Mouse (Mus musculus) midbrain, embryonic 11.5 days (tissue): ENCODE measurements around the gene Rpl39. TPM values are rescaled to one million over a fixed set of nuclear protein-coding genes. Genes with fewer than 3 reads are reported as not detected.
A peak's percentile ranks its signal among the peaks of the same experiment; 100 is the strongest.

Experiments
- ATAC-seq: fragments of 200-750 bp; cut with Nextera tagmentation; 2 replicates; pipeline ENCODE4 v1.8.0; 2017; ENCODE audit warnings: moderate TSS enrichment, moderate library complexity; ENCODE audit not compliant: low FRiP score
- DNase-seq: peaks from one replicate; pipeline ENCODE4 v3.0.0; 2015; ENCODE audit warnings: low spot score; ENCODE audit errors: missing footprints
- H3K27ac ChIP-seq: fragments of 300-500 bp; sonication (generic); 2 replicates; pipeline ENCODE4 v1.5.1; 2014; ENCODE audit warnings: low read depth, low read length
- H3K27me3 ChIP-seq: fragments of 300-500 bp; sonication (generic); 2 replicates; pipeline ENCODE4 v1.6.1; 2014; ENCODE audit warnings: mild to moderate bottlenecking, low read length, moderate library complexity, mixed read lengths; ENCODE audit not compliant: control insufficient read depth, insufficient read depth
- H3K36me3 ChIP-seq: fragments of 300-500 bp; sonication (generic); 2 replicates; pipeline ENCODE4 v1.6.1; 2014; ENCODE audit warnings: mild to moderate bottlenecking, low read length, moderate library complexity, mixed read lengths; ENCODE audit not compliant: control insufficient read depth, insufficient read depth
- H3K4me1 ChIP-seq: fragments of 300-500 bp; sonication (generic); 2 replicates; pipeline ENCODE4 v1.6.1; 2014; ENCODE audit warnings: low read length; ENCODE audit not compliant: control insufficient read depth, insufficient read depth
- H3K4me2 ChIP-seq: fragments of 300-500 bp; sonication (generic); 2 replicates; pipeline ENCODE4 v1.6.1; 2014; ENCODE audit warnings: mild to moderate bottlenecking, moderate library complexity
- H3K4me3 ChIP-seq: fragments of 300-500 bp; sonication (generic); 2 replicates; pipeline ENCODE4 v1.5.1; 2014; ENCODE audit warnings: low read depth, low read length
- H3K9ac ChIP-seq: fragments of 300-500 bp; sonication (generic); 2 replicates; pipeline ENCODE4 v1.6.1; 2014; ENCODE audit warnings: low read length
- H3K9me3 ChIP-seq: fragments of 300-500 bp; sonication (generic); 2 replicates; pipeline ENCODE4 v1.6.1; 2016; ENCODE audit warnings: low read length; ENCODE audit not compliant: control insufficient read depth
- WGBS: fragments of 180-500 bp; shearing (Covaris S2); extraction: QIAGEN DNeasy Blood & Tissue Kit; methylation state at CpG from one replicate; pipeline ENCODE4 v1.1.7; 2014; 5-methylcytosine and 5-hydroxymethylcytosine counted together
- polyA plus RNA-seq: library from polyadenylated mRNA; unstranded; fragments of >200 nt; fragmentation: Nextera tagmentation; extraction: Ambion mirVana; gene quantifications from 2 replicates; pipeline ENCODE4 v1.2.1, GENCODE M21; 2014

The Rpl39 gene
- polyA plus RNA-seq, 1 experiment from 2014 or later, result 478 TPM

- Histone ChIP-seq H3K27ac (no peak overlapping the region), H3K4me3 (no peak overlapping the region), H3K4me2 (no peak overlapping the region), H3K9me3 (no peaks in the 10 kb centered on the region), H3K9ac (no peak overlapping the region), H3K27me3 (peaks cover 11% of the 10 kb centered on the region), H3K4me1 (no peaks in the 10 kb centered on the region), H3K36me3 (no peaks in the 10 kb centered on the region)
- ATAC-seq (no peak), DNase-seq (peak; percentile 90)
- WGBS, result 17% methylated on average over 9 of the region's 9 CpGs
Observed at GRCm38 (mm10) chrX:37042726-37043125, 42.5 kb downstream of the Rpl39 start.

Other genes starting within 250 kb of the Rpl39 start
- 119 and 120 TPM in 2 replicates for gene Ube2a, start 211.5 kb downstream of the Rpl39 start, polyA plus RNA-seq
- gene C330007P06Rik, start 211.3 kb downstream of the Rpl39 start, polyA plus RNA-seq, result 35.6 and 39.5 TPM in 2 replicates
- 7.0 and 7.3 TPM in 2 replicates for gene Nkrf, start 182.5 kb downstream of the Rpl39 start, polyA plus RNA-seq
- 47.5 and 50.0 TPM in 2 replicates for gene Sept6, start 93.6 kb downstream of the Rpl39 start, polyA plus RNA-seq
- gene Sowahd, start 36.6 kb downstream of the Rpl39 start, polyA plus RNA-seq, result not detected in 2 replicates
- 17.3 and 22.1 TPM in 2 replicates for gene Upf3b, start 24.9 kb upstream of the Rpl39 start, polyA plus RNA-seq
- 21.1 and 26.2 TPM in 2 replicates for gene Nkap, start 41.4 kb upstream of the Rpl39 start, polyA plus RNA-seq
- gene Akap14, start 83.4 kb upstream of the Rpl39 start, polyA plus RNA-seq, result 0.08 and 0.10 TPM in 2 replicates
- gene Ndufa1, start 105.8 kb upstream of the Rpl39 start, polyA plus RNA-seq, result 387 and 428 TPM in 2 replicates
- 14.1 and 15.5 TPM in 2 replicates for gene Rnf113a1, start 105.8 kb upstream of the Rpl39 start, polyA plus RNA-seq
- not detected in 2 replicates for gene Gm9, start 125.6 kb upstream of the Rpl39 start, polyA plus RNA-seq
- not detected in 2 replicates for gene Rhox1, start 136.9 kb upstream of the Rpl39 start, polyA plus RNA-seq
- gene Rhox2a, start 159.6 kb upstream of the Rpl39 start, polyA plus RNA-seq, result 0.51 TPM in 1 of 2 replicates, not detected in the other
- gene Rhox3a, start 164.5 kb upstream of the Rpl39 start, polyA plus RNA-seq, result not detected in 2 replicates
- not detected in 2 replicates for gene Rhox4a, start 179.9 kb upstream of the Rpl39 start, polyA plus RNA-seq